Mouse (Mus musculus) cortical plate, adult 2 months (tissue): ENCODE data around the gene Eif4e2. TPM values are rescaled to one million over a fixed set of nuclear protein-coding genes. Genes with fewer than 3 reads are reported as not detected.
A peak's percentile ranks its signal among the peaks of the same experiment; 100 is the strongest.

ENCODE experiments used
- H3K27ac ChIP-seq: fragments of 200-500 bp; 2 replicates; pipeline ENCODE4 v1.5.1; 2012; ENCODE audit warnings: low read length, control low read depth, inconsistent platforms; ENCODE audit not compliant: insufficient read depth
- H3K4me1 ChIP-seq: fragments of 200-500 bp; 2 replicates; pipeline ENCODE4 v1.6.1; 2011; ENCODE audit warnings: low read length; ENCODE audit not compliant: control insufficient read depth, insufficient read depth
- H3K4me3 ChIP-seq: fragments of 200-500 bp; 2 replicates; pipeline ENCODE4 v1.5.1; 2011; ENCODE audit warnings: mild to moderate bottlenecking, low read length, control low read depth; ENCODE audit not compliant: insufficient read depth
- CTCF ChIP-seq: fragments of 200-500 bp; IDR thresholded peaks from 2 replicates; pipeline ENCODE4 v1.5.1; 2011; ENCODE audit warnings: mild to moderate bottlenecking, control low read depth, low read length; ENCODE audit not compliant: insufficient read depth; ENCODE audit errors: extremely low read depth
- POLR2A ChIP-seq: fragments of 200-500 bp; IDR thresholded peaks from 2 replicates; pipeline ENCODE4 v1.6.1; 2011; ENCODE audit warnings: mild to moderate bottlenecking, low read length, control low read depth; ENCODE audit not compliant: insufficient read depth; ENCODE audit errors: extremely low read depth
- polyA plus RNA-seq: library from polyadenylated mRNA; depleted of rRNA; stranded (reverse); fragments of >200 nt; gene quantifications from 2 replicates; pipeline ENCODE4 v1.2.3, GENCODE M21; 2012

Eif4e2 gene
- polyA plus RNA-seq, 1 experiment, result 53.7 TPM

- Histone ChIP-seq H3K27ac (no peak overlapping the region), H3K4me1 (no peaks in the 10 kb centered on the region), H3K4me3 (no peak overlapping the region)
- no peak for TF ChIP-seq CTCF
Measured at GRCm38 (mm10) chr1:87226409-87227159, 12.9 kb downstream of the Eif4e2 start.

GRCm38 (mm10) chr1:87227160-87227550 lies 13.4 kb downstream of the Eif4e2 start:
- no peak for TF ChIP-seq POLR2A
- TF ChIP-seq CTCF, result no peak
- H3K4me3 ChIP-seq, result no peak overlapping the region
- H3K4me1 ChIP-seq, result no peaks in the 10 kb centered on the region
- H3K27ac ChIP-seq, result no peak overlapping the region

- Histone ChIP-seq H3K4me1 (no peaks in the 10 kb centered on the region), H3K27ac (no peak overlapping the region), H3K4me3 (no peak overlapping the region)
- TF ChIP-seq CTCF (no peak), POLR2A (no peak)
Measured at GRCm38 (mm10) chr1:87230606-87231005, 16.9 kb downstream of the Eif4e2 start.

GRCm38 (mm10) chr1:87232197-87232596 lies 18.5 kb downstream of the Eif4e2 start:
- Histone ChIP-seq H3K4me1 (no peaks in the 10 kb centered on the region), H3K4me3 (no peak overlapping the region), H3K27ac (no peak overlapping the region)
- TF ChIP-seq POLR2A, result no peak
- no peak for TF ChIP-seq CTCF

- no peak overlapping the region for H3K4me3 ChIP-seq
- no peak for TF ChIP-seq POLR2A
- no peak for TF ChIP-seq CTCF
- no peak overlapping the region for H3K27ac ChIP-seq
- H3K4me1 ChIP-seq, result no peaks in the 10 kb centered on the region
Measured at GRCm38 (mm10) chr1:87239056-87239455, 25.3 kb downstream of the Eif4e2 start.

- Histone ChIP-seq H3K27ac (no peak overlapping the region), H3K4me3 (no peak overlapping the region), H3K4me1 (no peaks in the 10 kb centered on the region)
- TF ChIP-seq CTCF, result no peak
- TF ChIP-seq POLR2A, result no peak
Measured at GRCm38 (mm10) chr1:87243021-87243420, 29.3 kb downstream of the Eif4e2 start.

GRCm38 (mm10) chr1:87245430-87245829 lies 31.7 kb downstream of the Eif4e2 start:
- H3K4me1 ChIP-seq, result no peaks in the 10 kb centered on the region
- no peak for TF ChIP-seq POLR2A
- no peak for TF ChIP-seq CTCF
- no peak overlapping the region for H3K4me3 ChIP-seq
- no peak overlapping the region for H3K27ac ChIP-seq

- H3K4me1 ChIP-seq, result no peaks in the 10 kb centered on the region
- H3K4me3 ChIP-seq, result 0 out of 2 replicates have a peak overlapping the region, but pooled peaks have one; percentile 1
- TF ChIP-seq POLR2A, result no peak
- peak; percentile 90 for TF ChIP-seq CTCF
- no peak overlapping the region for H3K27ac ChIP-seq
Measured at GRCm38 (mm10) chr1:87245929-87246815, 32.5 kb downstream of the Eif4e2 start.

GRCm38 (mm10) chr1:87252040-87252609 lies 38.4 kb downstream of the Eif4e2 start:
- no peaks in the 10 kb centered on the region for H3K4me1 ChIP-seq
- no peak overlapping the region for H3K4me3 ChIP-seq
- H3K27ac ChIP-seq, result no peak overlapping the region
- TF ChIP-seq CTCF (no peak), POLR2A (no peak)

GRCm38 (mm10) chr1:87255173-87255572 lies 41.5 kb downstream of the Eif4e2 start:
- H3K4me3 ChIP-seq, result no peak overlapping the region
- no peaks in the 10 kb centered on the region for H3K4me1 ChIP-seq
- TF ChIP-seq CTCF (no peak), POLR2A (no peak)
- no peak overlapping the region for H3K27ac ChIP-seq
